Mouse (Mus musculus): Measurements from ENCODE around the gene Cmss1.

Cmss1 gene

GRCm38 (mm10) chr16:57509099-57509498, 97.6 kb downstream of the Cmss1 start:
- no peak for DNase-seq

- DNase-seq, result peak; percentile 26
These were observed 98.3 kb downstream of the Cmss1 start for GRCm38 (mm10) chr16:57508351-57508750.

- DNase-seq, result no peak
These were observed 100.5 kb downstream of the Cmss1 start for GRCm38 (mm10) chr16:57506133-57506532.

GRCm38 (mm10) chr16:57504728-57505127, 101.9 kb downstream of the Cmss1 start:
- no peak for DNase-seq

DNA sequence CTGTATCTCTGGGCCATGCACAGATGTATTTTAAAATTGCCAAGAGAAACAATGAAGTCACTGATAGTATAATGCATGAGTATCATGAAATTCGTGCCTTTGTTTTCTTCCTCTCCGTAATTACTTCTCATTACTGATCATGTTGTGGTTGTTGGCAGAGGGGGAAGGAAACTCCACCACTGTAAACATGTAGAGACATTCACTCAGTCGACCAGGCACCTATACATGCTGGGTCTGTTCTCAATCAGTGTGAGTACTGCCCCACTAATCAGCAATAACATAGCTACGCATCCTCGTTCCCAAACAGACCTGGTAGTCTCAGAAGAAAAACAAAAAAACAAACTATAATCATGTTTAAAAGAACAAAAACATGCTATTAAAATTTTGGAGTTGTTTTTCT, 103.9 kb downstream of the Cmss1 start:
- DNase-seq, result no peak

DNA sequence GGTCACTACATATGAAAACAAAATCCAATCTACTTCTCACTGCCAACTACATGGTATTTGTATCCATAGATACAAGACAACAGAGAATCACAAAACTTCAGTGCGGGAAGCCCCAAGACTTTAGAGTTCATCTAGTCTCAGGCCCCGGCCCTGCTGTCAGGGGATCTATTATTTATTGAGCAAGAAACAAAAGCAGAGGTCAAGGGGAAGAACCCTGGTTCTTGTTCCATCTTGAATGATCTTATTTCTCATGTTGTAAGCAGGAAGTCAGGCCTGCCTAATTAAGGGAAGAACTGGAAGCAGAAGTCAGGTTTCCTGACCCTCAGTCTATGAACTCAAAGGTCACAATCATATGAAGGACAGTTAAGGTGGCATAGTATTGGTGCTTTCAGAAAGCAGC, 104.4 kb downstream of the Cmss1 start:
- no peak for DNase-seq

- no peak for DNase-seq
These were observed 105.8 kb downstream of the Cmss1 start for GRCm38 (mm10) chr16:57500851-57501250.

DNA sequence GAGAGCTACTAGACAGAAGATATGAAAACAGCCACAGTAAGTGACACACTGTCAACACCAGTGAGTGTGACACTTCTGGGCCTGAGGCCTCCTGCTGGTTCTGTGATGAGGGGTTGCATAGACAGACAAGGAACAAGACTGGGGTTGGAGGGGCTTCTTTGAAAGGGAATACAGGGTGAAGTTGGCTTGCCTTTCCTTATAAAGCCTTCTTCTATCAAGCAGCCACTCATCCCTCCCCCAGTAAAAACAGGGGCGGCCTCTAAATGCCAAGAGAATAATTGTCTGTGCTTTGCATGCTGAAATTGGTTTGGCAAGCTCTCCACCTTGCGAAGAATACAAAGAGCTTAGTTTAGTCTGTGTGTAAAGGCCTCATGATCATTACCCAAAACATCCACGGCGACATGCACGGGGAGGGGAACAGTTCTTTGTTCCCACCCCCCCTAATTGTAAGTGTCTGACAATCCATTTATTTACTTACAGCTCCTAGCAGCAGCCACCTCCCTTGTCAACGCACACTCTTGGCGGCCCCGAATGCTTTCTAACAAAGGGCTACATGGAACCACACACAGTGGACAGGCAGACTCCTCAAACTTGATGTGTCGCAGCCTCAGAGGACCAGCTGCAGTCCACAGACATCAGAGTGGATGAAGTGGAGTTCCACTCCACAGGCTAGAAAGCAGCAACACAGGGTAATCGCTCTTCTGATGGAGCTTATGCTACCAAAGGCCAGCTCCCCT, 110.1 kb downstream of the Cmss1 start:
- peak; percentile 73 for DNase-seq

- no peak for DNase-seq
These were observed 111.0 kb downstream of the Cmss1 start for GRCm38 (mm10) chr16:57495476-57496203.

GRCm38 (mm10) chr16:57491853-57492252, 114.8 kb downstream of the Cmss1 start:
- no peak for DNase-seq

DNA sequence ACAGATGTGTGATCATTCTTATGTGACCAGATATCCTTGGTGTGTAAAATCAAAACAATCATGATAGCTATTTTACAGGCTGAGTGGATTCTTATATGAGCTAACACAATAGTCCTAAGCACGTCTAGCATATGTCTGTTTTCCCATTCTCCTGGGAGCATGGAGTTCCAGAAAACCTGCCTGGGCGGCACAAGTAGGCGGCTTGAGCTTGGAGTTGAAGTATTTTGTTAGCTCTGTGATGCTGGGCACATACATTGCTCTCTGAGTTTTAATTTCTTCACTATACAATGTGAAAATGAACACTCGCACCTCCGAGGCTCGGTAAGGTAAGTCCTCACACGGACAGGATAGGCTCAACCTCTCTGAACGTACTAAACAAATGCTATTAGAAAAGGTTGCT, 116.0 kb downstream of the Cmss1 start:
- no peak for DNase-seq

- no peak for DNase-seq
These were observed 118.0 kb downstream of the Cmss1 start for GRCm38 (mm10) chr16:57488661-57489060.

- no peak for DNase-seq
These were observed 120.4 kb downstream of the Cmss1 start for GRCm38 (mm10) chr16:57486266-57486665.

DNA sequence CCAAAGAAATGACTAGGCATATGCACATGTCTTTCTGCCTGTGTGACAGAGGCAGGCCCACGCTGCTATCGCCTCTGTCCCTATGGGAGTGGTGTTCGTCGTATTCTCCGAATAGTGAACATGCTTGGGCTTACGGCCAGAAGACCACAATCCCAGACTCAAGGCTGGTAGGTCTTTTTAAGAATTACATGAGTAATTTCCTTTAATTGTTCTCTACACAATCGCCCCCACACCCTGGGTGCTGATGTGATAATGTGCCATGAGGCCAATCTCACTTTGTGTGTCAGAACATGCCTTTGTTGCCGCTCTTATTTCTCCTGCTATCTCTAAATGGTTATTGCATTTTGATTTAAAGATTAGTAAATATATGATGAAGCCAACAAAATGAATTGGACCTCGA, 121.4 kb downstream of the Cmss1 start:
- DNase-seq, result peak; percentile 65

DNA sequence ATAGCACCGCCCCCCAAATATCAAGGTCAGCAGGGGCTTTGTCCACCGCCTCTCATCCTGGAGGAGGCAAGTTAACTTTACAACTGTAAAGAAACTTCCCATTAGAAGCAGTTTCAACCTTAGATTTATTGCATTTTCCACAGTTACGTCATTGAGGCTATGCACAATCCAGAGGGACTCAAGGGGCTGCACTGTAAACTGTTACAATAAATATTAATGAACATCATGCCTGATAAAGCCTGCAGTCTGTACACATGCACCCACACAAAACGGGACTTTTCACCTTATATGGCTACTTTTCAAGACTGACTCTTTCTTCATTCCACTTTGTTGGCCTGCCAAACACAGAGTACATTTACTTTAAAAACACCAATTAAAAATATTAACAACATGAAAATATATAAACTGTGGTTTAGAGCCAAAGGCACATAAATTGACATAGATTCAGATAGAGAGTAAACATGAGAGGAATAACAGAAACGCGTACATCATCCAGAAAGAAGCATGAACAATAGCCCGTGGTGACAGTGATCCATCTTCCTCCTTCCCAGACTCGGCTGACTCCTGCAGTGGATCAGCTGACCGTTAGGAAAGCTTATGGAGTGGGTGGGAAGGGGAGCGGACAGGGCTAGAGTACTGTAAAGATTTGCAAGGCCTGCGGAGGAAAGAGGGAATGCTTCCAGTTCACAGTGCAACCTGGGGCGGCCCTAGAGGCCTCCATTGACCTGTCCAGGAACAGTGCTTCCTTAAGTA, 122.4 kb downstream of the Cmss1 start:
- peak; percentile 57 for DNase-seq

- no peak for DNase-seq
These were observed 123.2 kb downstream of the Cmss1 start for GRCm38 (mm10) chr16:57483503-57483902.

DNA sequence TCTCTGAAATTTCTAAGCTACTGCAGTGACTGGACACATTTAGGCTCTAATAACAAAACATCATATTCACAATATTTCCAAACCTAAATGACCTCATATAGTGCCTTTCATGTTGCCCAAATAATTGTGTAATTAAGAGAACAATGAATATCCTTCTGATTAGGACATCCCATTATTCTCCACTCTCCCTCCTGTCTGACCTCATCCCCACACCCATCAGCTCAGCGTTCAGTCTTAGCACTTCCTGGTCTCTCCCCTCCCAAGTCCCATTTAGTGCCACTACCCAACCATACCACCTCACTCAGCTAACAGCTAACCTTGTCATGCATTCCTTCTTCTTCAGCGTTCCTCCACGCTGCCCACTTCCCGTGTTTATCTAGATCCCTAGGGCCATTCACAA, 123.8 kb downstream of the Cmss1 start:
- peak; percentile 42 for DNase-seq

DNA sequence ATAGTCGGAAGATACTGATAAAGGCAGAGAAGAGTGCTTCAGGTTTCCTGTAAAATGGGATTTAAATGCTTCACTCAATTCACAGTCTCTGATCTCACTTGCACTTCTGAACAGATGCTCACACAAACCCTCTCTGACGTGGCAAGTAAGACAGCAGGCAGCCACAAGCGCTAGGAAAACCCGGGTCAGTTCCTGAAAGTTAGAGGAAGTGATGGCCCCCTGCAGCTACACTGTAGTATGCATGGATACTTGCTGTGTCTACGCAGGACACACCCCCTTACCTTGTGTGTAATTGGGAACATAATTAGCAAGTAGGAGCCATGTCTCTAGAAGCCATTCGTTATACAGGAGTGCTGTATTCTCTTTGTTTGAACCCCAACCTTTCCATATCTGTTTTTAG, 124.4 kb downstream of the Cmss1 start:
- no peak for DNase-seq

- peak; percentile 60 for DNase-seq
These were observed 126.9 kb downstream of the Cmss1 start for GRCm38 (mm10) chr16:57479776-57480175.

DNA sequence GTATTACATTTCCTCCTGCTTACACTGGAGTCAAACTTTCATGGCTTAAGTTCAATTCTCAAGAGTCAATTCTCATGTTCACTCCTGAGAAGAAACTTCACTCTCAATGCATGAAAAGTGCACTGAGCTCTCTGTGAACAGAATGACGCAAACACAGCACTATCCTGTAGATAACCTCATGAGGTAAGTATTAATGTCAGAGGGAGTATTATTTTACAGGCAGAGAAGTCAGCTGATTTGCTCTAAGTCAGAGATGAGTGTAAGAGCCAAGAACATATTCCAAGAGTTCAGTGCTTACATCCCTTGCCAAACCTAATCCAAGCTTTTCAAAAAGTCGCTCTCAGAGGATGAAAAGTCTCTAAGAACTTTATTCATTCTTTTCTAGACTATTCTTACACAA, 128.2 kb downstream of the Cmss1 start:
- no peak for DNase-seq

DNA sequence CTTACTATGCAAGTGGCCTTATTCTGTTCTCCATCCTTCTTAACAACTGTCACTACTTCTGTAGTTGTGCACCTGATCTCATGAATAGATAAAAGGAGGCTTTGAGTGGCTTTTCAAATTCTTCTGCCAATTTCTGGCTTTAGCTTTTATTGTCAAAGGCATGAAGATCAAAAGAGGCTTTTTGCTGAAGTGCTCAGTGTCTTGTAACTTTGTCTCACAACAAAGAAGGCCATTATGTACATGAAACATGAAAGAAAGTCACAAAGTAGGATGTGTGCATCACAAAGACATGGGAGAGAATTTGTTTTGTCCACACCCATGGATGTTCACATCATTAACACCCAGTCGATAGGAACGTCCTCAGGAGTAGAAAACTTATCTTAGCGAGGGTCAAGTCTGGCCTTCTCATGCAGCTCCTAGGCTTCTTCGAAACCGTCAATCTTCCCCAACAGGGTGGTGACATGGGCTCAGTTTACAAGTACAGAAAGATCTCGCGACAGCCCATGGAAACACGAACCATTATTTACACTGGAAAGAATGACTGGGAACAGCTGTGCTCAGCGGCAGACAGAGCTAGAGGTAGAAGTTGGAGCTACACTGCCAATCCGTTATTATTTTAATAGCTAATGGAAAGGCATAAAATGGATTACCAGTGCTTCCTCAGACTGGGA, 133.1 kb downstream of the Cmss1 start:
- DNase-seq, result peak; percentile 13

- no peak for DNase-seq
These were observed 135.6 kb downstream of the Cmss1 start for GRCm38 (mm10) chr16:57471071-57471470.

- no peak for DNase-seq
These were observed 136.3 kb downstream of the Cmss1 start for GRCm38 (mm10) chr16:57470286-57470830.

All from lung, postnatal 10 days (tissue).